Mouse (Mus musculus): ENCODE results near the gene Olfr1155. TPM values are rescaled to one million over a fixed set of nuclear protein-coding genes. Genes with fewer than 3 reads are reported as not detected.

Olfr1155 gene
- polyA plus RNA-seq (2016; fragmentation: Nextera tagmentation; extraction: Ambion mirVana): not detected in 2 replicates

DNA sequence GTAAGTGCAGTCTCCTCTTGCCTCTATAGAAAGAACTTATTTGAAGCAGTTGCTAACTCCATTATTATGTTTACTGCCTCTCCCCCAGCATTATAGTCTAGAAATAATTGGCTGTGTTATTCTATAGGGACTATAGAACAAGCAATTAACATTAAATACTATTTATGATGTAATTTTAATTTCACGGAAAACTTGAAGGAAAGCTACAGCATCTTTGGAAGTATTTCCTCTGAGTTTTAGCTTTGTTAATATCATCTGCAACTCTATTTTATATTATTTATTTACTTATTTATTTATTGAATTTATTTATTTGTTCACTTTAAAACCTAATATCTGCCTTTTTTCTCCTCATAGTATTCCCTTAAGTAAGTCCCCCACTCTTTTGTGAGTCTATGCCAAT is at the start of gene Olfr1155:
Olfr1155 (minus strand) TSS at position 101 of the 400 bp plus-strand sequence.
- H3K4me2 ChIP-seq (replicated peaks): no peak within 1 kb of the TSS
- H3K9me3 ChIP-seq: no peaks in the 10 kb centered on the region
- WGBS: 95% methylated on average over 1 of the region's 1 CpGs
- no peak for ATAC-seq (ENCODE audit: low FRiP score, low read depth)
- H3K4me1 ChIP-seq: no peaks in the 10 kb centered on the region
- H3K4me3 ChIP-seq: no peak within 1 kb of the TSS
- H3K27me3 ChIP-seq (replicated peaks): no peaks in the 10 kb centered on the region
- H3K27ac ChIP-seq: no peak within 1 kb of the TSS
- H3K9ac ChIP-seq: no peak within 1 kb of the TSS
- no peaks in the 10 kb centered on the region for H3K36me3 ChIP-seq

DNA sequence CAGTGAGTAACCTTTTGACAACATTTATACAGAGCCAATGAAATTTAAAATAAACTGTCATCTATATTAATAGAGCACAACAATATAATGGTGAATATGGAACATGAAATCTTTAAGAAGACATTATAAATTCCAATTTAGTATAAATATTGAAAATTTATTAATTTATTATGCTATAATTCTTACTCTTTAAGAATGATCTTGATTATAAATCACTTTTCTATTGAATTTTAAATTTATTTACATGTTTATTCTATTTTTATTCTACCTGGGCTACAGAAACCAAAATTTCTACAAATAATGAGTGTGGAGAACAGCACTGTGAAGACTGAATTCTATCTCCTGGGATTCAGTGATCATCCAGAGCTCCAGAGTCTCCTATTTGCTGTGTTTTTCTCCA is 44.9 kb upstream of the Olfr1155 start, which contains the start of gene Olfr1158:
Olfr1158 (plus strand) TSS at position 301 of the 400 bp plus-strand sequence.
- H3K9ac ChIP-seq: no peak within 1 kb of the TSS
- no peaks in the 10 kb centered on the region for H3K9me3 ChIP-seq
- no peak for ATAC-seq (ENCODE audit: low FRiP score, low read depth)
- no peaks in the 10 kb centered on the region for H3K4me1 ChIP-seq
- H3K36me3 ChIP-seq: no peaks in the 10 kb centered on the region
- no peak within 1 kb of the TSS for H3K4me3 ChIP-seq
- no peak within 1 kb of the TSS for H3K4me2 ChIP-seq (replicated peaks)
- H3K27me3 ChIP-seq (replicated peaks): no peaks in the 10 kb centered on the region
- H3K27ac ChIP-seq: no peak within 1 kb of the TSS

DNA sequence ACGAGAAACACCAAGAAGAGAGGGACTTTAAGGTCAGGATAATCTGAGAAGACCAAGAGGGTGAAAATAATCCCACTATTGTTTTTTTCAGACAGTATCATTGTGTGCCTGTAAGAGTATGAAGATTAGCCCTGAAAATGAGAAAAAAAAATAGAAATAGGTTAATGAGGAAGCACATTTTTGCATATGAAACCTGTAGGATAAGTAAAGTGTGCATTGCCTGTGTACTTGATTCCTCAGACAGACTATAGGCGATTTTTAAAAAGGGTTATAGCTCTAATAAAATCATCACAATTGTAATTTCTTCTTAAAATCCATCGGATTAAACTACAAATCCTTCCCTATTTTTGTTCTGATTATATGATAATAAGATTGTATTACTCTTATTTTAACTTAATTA is 29.6 kb upstream of the Olfr1155 start, which contains the start of gene Olfr74:
Olfr74 (minus strand) TSS at position 101 of the 400 bp plus-strand sequence.
- no peak within 1 kb of the TSS for H3K27ac ChIP-seq
- H3K4me2 ChIP-seq (replicated peaks): no peak within 1 kb of the TSS
- no peak within 1 kb of the TSS for H3K4me3 ChIP-seq
- no peaks in the 10 kb centered on the region for H3K4me1 ChIP-seq
- ATAC-seq (ENCODE audit: low FRiP score, low read depth): no peak
- H3K36me3 ChIP-seq: no peaks in the 10 kb centered on the region
- no peak within 1 kb of the TSS for H3K9ac ChIP-seq
- H3K27me3 ChIP-seq (replicated peaks): no peaks in the 10 kb centered on the region
- no peaks in the 10 kb centered on the region for H3K9me3 ChIP-seq
- WGBS: 80% methylated on average over 3 of the region's 3 CpGs

DNA sequence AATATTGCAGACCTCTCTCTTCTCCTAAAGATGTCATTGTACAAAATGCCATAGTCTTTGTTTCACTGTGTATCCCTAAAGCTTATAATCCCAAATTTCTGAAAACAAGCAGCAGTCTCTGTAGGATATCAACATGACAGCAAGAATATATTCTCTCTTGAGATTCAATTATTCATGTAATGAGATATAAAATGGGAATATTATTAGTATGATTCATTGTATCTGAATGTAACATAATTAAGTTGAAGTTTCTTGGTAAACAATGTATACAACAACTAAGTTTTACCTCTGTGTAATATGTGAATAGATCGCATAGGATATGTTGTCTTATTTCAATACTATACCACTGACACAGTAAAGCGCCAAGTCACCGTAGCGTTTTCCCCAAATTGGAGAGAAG is 23.3 kb upstream of the Olfr1155 start, which contains the start of gene Olfr1157:
Olfr1157 (minus strand) TSS at position 101 of the 400 bp plus-strand sequence.
- H3K9me3 ChIP-seq: no peaks in the 10 kb centered on the region

DNA sequence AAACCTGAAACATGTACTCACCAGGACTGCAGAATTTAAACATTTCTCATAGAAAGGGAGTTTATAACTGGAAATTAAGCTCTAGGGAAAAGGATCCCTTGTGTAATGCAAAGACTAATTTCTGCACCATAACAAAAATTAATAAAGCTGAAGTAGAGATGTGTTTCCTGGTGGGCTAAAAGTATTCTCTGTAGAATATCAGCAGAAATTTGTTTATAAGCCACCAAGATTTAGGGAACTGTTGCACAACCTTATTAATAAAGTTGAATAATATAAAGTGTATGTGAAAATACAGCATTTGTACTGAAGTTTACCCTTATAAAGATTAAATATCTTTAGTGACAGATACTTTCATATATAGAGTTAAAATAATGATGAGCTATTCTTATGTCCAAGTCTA is 8.1 kb upstream of the Olfr1155 start, which contains the start of gene Olfr1156:
Olfr1156 (minus strand) TSS at position 101 of the 400 bp plus-strand sequence.
- Histone ChIP-seq H3K4me2 (replicated peaks) (no peak within 1 kb of the TSS), H3K36me3 (no peaks in the 10 kb centered on the region), H3K4me1 (no peaks in the 10 kb centered on the region), H3K9me3 (no peaks in the 10 kb centered on the region), H3K27me3 (replicated peaks) (no peaks in the 10 kb centered on the region), H3K4me3 (no peak within 1 kb of the TSS), H3K27ac (no peak within 1 kb of the TSS), H3K9ac (no peak within 1 kb of the TSS)
- ATAC-seq (ENCODE audit: low FRiP score, low read depth): no peak

More for the DNA sequence above, 23.3 kb upstream of the Olfr1155 start, which contains the start of gene Olfr1157:
- Histone ChIP-seq H3K4me2 (replicated peaks) (no peak within 1 kb of the TSS), H3K4me3 (no peak within 1 kb of the TSS), H3K27me3 (replicated peaks) (no peaks in the 10 kb centered on the region), H3K9ac (no peak within 1 kb of the TSS), H3K4me1 (no peaks in the 10 kb centered on the region), H3K27ac (no peak within 1 kb of the TSS), H3K36me3 (no peaks in the 10 kb centered on the region)
- ATAC-seq (ENCODE audit: low FRiP score, low read depth): no peak
- 93% methylated on average over 4 of the region's 4 CpGs for WGBS

DNA sequence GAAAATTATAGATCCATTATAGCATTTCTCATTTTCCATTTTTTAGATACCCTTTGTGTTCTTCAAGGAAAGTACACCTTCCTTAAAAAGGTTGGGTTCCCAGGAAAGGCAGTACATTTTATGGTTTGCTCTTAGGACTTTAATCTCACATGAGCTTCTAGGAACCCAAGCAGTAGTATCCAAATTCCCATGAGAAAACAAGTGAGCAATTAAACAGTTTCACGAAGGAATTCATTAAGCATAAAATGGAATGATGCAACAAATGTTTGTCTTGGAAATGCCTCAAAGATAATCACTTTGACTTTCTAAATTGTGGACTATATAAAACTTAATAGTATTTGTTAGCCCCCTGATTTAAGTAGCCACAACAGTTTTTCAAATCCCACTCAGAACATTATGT is 39.9 kb downstream of the Olfr1155 start, which contains the start of gene Olfr1154:
Olfr1154 (minus strand) TSS at position 101 of the 400 bp plus-strand sequence.
- WGBS: 89% methylated on average over 1 of the region's 1 CpGs
- no peaks in the 10 kb centered on the region for H3K4me1 ChIP-seq

DNA sequence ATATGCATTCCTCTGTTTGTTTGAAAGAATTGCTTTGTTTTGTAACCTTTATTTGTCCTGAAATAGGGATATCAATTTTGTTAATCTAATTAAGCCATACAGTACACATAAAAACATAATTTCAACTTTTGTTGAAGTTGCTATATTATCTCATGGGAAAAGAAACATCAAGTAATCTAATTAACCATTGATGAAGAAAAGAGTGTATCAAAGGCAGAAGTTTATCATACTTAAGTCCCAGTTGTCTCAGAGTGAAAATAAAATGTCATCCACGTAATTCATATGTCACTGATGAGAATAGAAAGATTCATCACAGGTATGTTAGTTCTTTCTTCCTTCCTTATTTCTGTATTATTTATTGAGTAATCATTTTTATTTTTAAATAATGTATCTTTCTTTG is 50.3 kb downstream of the Olfr1155 start, which contains the start of gene Olfr1153:
Olfr1153 (plus strand) TSS at position 301 of the 400 bp plus-strand sequence.
- Histone ChIP-seq H3K9ac (no peak within 1 kb of the TSS), H3K9me3 (no peaks in the 10 kb centered on the region), H3K4me1 (no peaks in the 10 kb centered on the region), H3K27ac (no peak within 1 kb of the TSS), H3K4me2 (replicated peaks) (no peak within 1 kb of the TSS), H3K27me3 (replicated peaks) (no peaks in the 10 kb centered on the region), H3K4me3 (no peak within 1 kb of the TSS), H3K36me3 (no peaks in the 10 kb centered on the region)
- no peak for ATAC-seq (ENCODE audit: low FRiP score, low read depth)
- 82% methylated on average over 1 of the region's 1 CpGs for WGBS

More for the DNA sequence above, 39.9 kb downstream of the Olfr1155 start, which contains the start of gene Olfr1154:
- no peaks in the 10 kb centered on the region for H3K36me3 ChIP-seq
- no peak for ATAC-seq (ENCODE audit: low FRiP score, low read depth)
- H3K9me3 ChIP-seq: no peaks in the 10 kb centered on the region
- no peak within 1 kb of the TSS for H3K4me2 ChIP-seq (replicated peaks)
- no peaks in the 10 kb centered on the region for H3K27me3 ChIP-seq (replicated peaks)
- H3K9ac ChIP-seq: no peak within 1 kb of the TSS
- no peak within 1 kb of the TSS for H3K4me3 ChIP-seq
- no peak within 1 kb of the TSS for H3K27ac ChIP-seq

Other genes with a start within 250 kb of the Olfr1155 start
- gene Olfr1137, start 232.0 kb downstream of the Olfr1155 start, polyA plus RNA-seq (2016; fragmentation: Nextera tagmentation; extraction: Ambion mirVana): not detected in 2 replicates
- not detected in 2 replicates for gene Olfr1138, start 205.2 kb downstream of the Olfr1155 start, polyA plus RNA-seq (2016; fragmentation: Nextera tagmentation; extraction: Ambion mirVana)
- gene Olfr1140, start 201.4 kb downstream of the Olfr1155 start, polyA plus RNA-seq (2016; fragmentation: Nextera tagmentation; extraction: Ambion mirVana): not detected in 2 replicates
- gene Olfr1141, start 191.1 kb downstream of the Olfr1155 start, polyA plus RNA-seq (2016; fragmentation: Nextera tagmentation; extraction: Ambion mirVana): not detected in 2 replicates
- not detected in 2 replicates for gene Olfr152, start 165.7 kb downstream of the Olfr1155 start, polyA plus RNA-seq (2016; fragmentation: Nextera tagmentation; extraction: Ambion mirVana)
- gene Olfr1143, start 144.5 kb downstream of the Olfr1155 start, polyA plus RNA-seq (2016; fragmentation: Nextera tagmentation; extraction: Ambion mirVana): not detected in 2 replicates
- gene Olfr1145, start 135.3 kb downstream of the Olfr1155 start, polyA plus RNA-seq (2016; fragmentation: Nextera tagmentation; extraction: Ambion mirVana): not detected in 2 replicates
- gene Olfr1148, start 114.6 kb downstream of the Olfr1155 start, polyA plus RNA-seq (2016; fragmentation: Nextera tagmentation; extraction: Ambion mirVana): not detected in 2 replicates
- gene Olfr1150-ps1, start 101.1 kb downstream of the Olfr1155 start, polyA plus RNA-seq (2016; fragmentation: Nextera tagmentation; extraction: Ambion mirVana): not detected in 2 replicates
- not detected in 2 replicates for gene Olfr1151, start 89.3 kb downstream of the Olfr1155 start, polyA plus RNA-seq (2016; fragmentation: Nextera tagmentation; extraction: Ambion mirVana)
- gene Olfr1152, start 78.6 kb downstream of the Olfr1155 start, polyA plus RNA-seq (2016; fragmentation: Nextera tagmentation; extraction: Ambion mirVana): 0.03 TPM in 1 of 2 replicates, not detected in the other
- gene Olfr1153, start 50.2 kb downstream of the Olfr1155 start, polyA plus RNA-seq (2016; fragmentation: Nextera tagmentation; extraction: Ambion mirVana): not detected in 2 replicates
- gene Olfr1154, start 40.0 kb downstream of the Olfr1155 start, polyA plus RNA-seq (2016; fragmentation: Nextera tagmentation; extraction: Ambion mirVana): not detected in 2 replicates
- gene Olfr1156, start 8.0 kb upstream of the Olfr1155 start, polyA plus RNA-seq (2016; fragmentation: Nextera tagmentation; extraction: Ambion mirVana): not detected in 2 replicates
- gene Olfr1157, start 23.2 kb upstream of the Olfr1155 start, polyA plus RNA-seq (2016; fragmentation: Nextera tagmentation; extraction: Ambion mirVana): not detected in 2 replicates
- gene Olfr74, start 29.5 kb upstream of the Olfr1155 start, polyA plus RNA-seq (2016; fragmentation: Nextera tagmentation; extraction: Ambion mirVana): not detected in 2 replicates
- gene Olfr1158, start 45.0 kb upstream of the Olfr1155 start, polyA plus RNA-seq (2016; fragmentation: Nextera tagmentation; extraction: Ambion mirVana): not detected in 2 replicates
- not detected in 2 replicates for gene Olfr1160, start 63.1 kb upstream of the Olfr1155 start, polyA plus RNA-seq (2016; fragmentation: Nextera tagmentation; extraction: Ambion mirVana)
- gene Olfr1161, start 77.6 kb upstream of the Olfr1155 start, polyA plus RNA-seq (2016; fragmentation: Nextera tagmentation; extraction: Ambion mirVana): not detected in 2 replicates
- gene Olfr73, start 92.6 kb upstream of the Olfr1155 start, polyA plus RNA-seq (2016; fragmentation: Nextera tagmentation; extraction: Ambion mirVana): not detected in 2 replicates
- gene Olfr1162, start 106.0 kb upstream of the Olfr1155 start, polyA plus RNA-seq (2016; fragmentation: Nextera tagmentation; extraction: Ambion mirVana): not detected in 2 replicates
- not detected in 2 replicates for gene Olfr1163, start 126.7 kb upstream of the Olfr1155 start, polyA plus RNA-seq (2016; fragmentation: Nextera tagmentation; extraction: Ambion mirVana)
- gene Olfr1164, start 148.8 kb upstream of the Olfr1155 start, polyA plus RNA-seq (2016; fragmentation: Nextera tagmentation; extraction: Ambion mirVana): not detected in 2 replicates
- not detected in 2 replicates for gene Olfr1166, start 183.1 kb upstream of the Olfr1155 start, polyA plus RNA-seq (2016; fragmentation: Nextera tagmentation; extraction: Ambion mirVana)
- not detected in 2 replicates for gene Olfr1167, start 210.1 kb upstream of the Olfr1155 start, polyA plus RNA-seq (2016; fragmentation: Nextera tagmentation; extraction: Ambion mirVana)
- not detected in 2 replicates for gene Olfr1168, start 236.7 kb upstream of the Olfr1155 start, polyA plus RNA-seq (2016; fragmentation: Nextera tagmentation; extraction: Ambion mirVana)

All from neural tube, embryonic 12.5 days (tissue).